Mouse (Mus musculus): ENCODE results near the gene Snf8. TPM values are rescaled to one million over a fixed set of nuclear protein-coding genes. Genes with fewer than 3 reads are reported as not detected.

Snf8 gene
- polyA plus RNA-seq, 1 experiment = 106 TPM

- TF ChIP-seq FOSL1 (IDR thresholded peaks at IDR 0.05; ENCODE audit: insufficient read depth, low read length, poor library complexity, severe bottlenecking) (no peak), CEBPB (IDR thresholded peaks at IDR 0.05; ENCODE audit: low read depth) (no peak), MYOG (IDR thresholded peaks at IDR 0.05; ENCODE audit: control insufficient read depth, extremely low read depth, insufficient read length) (no peak), CTCF (IDR thresholded peaks at IDR 0.05; ENCODE audit: control insufficient read depth, insufficient read depth, insufficient read length) (no peak), MAX (IDR thresholded peaks at IDR 0.05) (no peak), USF1 (IDR thresholded peaks at IDR 0.05; ENCODE audit: low read depth) (no peak), MYOD1 (IDR thresholded peaks at IDR 0.05; ENCODE audit: control insufficient read depth, insufficient read length, low read depth) (no peak)
- Histone ChIP-seq H3K36me3 (ENCODE audit: control insufficient read depth, insufficient read depth) (peaks cover 69% of the 10 kb centered on the region), H3K4me3 (ENCODE audit: insufficient read depth, poor library complexity, severe bottlenecking) (no peak overlapping the region), H3K79me3 (ENCODE audit: low read depth) (no peaks in the 10 kb centered on the region), H3K79me2 (ENCODE audit: control insufficient read depth, insufficient read depth) (no peaks in the 10 kb centered on the region), H3K27me3 (ENCODE audit: control insufficient read depth, insufficient read depth, insufficient read length) (no peaks in the 10 kb centered on the region), H3ac (ENCODE audit: control insufficient read depth, insufficient read length, low read depth) (no peak overlapping the region)
Observed at GRCm38 (mm10) chr11:96044803-96045567, 10.3 kb downstream of the Snf8 start.

- no peaks in the 10 kb centered on the region for H3K27me3 ChIP-seq (ENCODE audit: control insufficient read depth, insufficient read depth, insufficient read length)
- no peak overlapping the region for H3K4me3 ChIP-seq (ENCODE audit: insufficient read depth, poor library complexity, severe bottlenecking)
- H3K79me3 ChIP-seq (ENCODE audit: low read depth) = no peaks in the 10 kb centered on the region
- H3ac ChIP-seq (ENCODE audit: control insufficient read depth, insufficient read length, low read depth) = no peak overlapping the region
- peaks cover 80% of the 10 kb centered on the region for H3K36me3 ChIP-seq (ENCODE audit: control insufficient read depth, insufficient read depth)
- no peaks in the 10 kb centered on the region for H3K79me2 ChIP-seq (ENCODE audit: control insufficient read depth, insufficient read depth)
- no peak for TF ChIP-seq MYOD1 (IDR thresholded peaks at IDR 0.05; ENCODE audit: control insufficient read depth, insufficient read length, low read depth)
- no peak for TF ChIP-seq CTCF (IDR thresholded peaks at IDR 0.05; ENCODE audit: control insufficient read depth, insufficient read depth, insufficient read length)
- TF ChIP-seq FOSL1 (IDR thresholded peaks at IDR 0.05; ENCODE audit: insufficient read depth, low read length, poor library complexity, severe bottlenecking) = no peak
- no peak for TF ChIP-seq CEBPB (IDR thresholded peaks at IDR 0.05; ENCODE audit: low read depth)
- no peak for TF ChIP-seq USF1 (IDR thresholded peaks at IDR 0.05; ENCODE audit: low read depth)
- TF ChIP-seq MAX (IDR thresholded peaks at IDR 0.05) = no peak
- no peak for TF ChIP-seq MYOG (IDR thresholded peaks at IDR 0.05; ENCODE audit: control insufficient read depth, extremely low read depth, insufficient read length)
Observed at GRCm38 (mm10) chr11:96046028-96046427, 11.3 kb downstream of the Snf8 start.

- Histone ChIP-seq H3ac (ENCODE audit: control insufficient read depth, insufficient read length, low read depth) (no peak overlapping the region), H3K27me3 (ENCODE audit: control insufficient read depth, insufficient read depth, insufficient read length) (no peaks in the 10 kb centered on the region), H3K79me3 (ENCODE audit: low read depth) (no peaks in the 10 kb centered on the region), H3K4me3 (ENCODE audit: insufficient read depth, poor library complexity, severe bottlenecking) (no peak overlapping the region), H3K36me3 (ENCODE audit: control insufficient read depth, insufficient read depth) (peaks cover 84% of the 10 kb centered on the region), H3K79me2 (ENCODE audit: control insufficient read depth, insufficient read depth) (no peaks in the 10 kb centered on the region)
- no peak for TF ChIP-seq CTCF (IDR thresholded peaks at IDR 0.05; ENCODE audit: control insufficient read depth, insufficient read depth, insufficient read length)
- TF ChIP-seq FOSL1 (IDR thresholded peaks at IDR 0.05; ENCODE audit: insufficient read depth, low read length, poor library complexity, severe bottlenecking) = no peak
- no peak for TF ChIP-seq MYOD1 (IDR thresholded peaks at IDR 0.05; ENCODE audit: control insufficient read depth, insufficient read length, low read depth)
- no peak for TF ChIP-seq MAX (IDR thresholded peaks at IDR 0.05)
- no peak for TF ChIP-seq CEBPB (IDR thresholded peaks at IDR 0.05; ENCODE audit: low read depth)
- TF ChIP-seq USF1 (IDR thresholded peaks at IDR 0.05; ENCODE audit: low read depth) = no peak
Observed at GRCm38 (mm10) chr11:96046793-96047192, 12.1 kb downstream of the Snf8 start.

- no peak for TF ChIP-seq CEBPB (IDR thresholded peaks at IDR 0.05; ENCODE audit: low read depth)
- TF ChIP-seq CTCF (IDR thresholded peaks at IDR 0.05; ENCODE audit: control insufficient read depth, insufficient read depth, insufficient read length) = no peak
- no peak for TF ChIP-seq MYOG (IDR thresholded peaks at IDR 0.05; ENCODE audit: control insufficient read depth, extremely low read depth, insufficient read length)
- no peak for TF ChIP-seq MYOD1 (IDR thresholded peaks at IDR 0.05; ENCODE audit: control insufficient read depth, insufficient read length, low read depth)
- no peak for TF ChIP-seq USF1 (IDR thresholded peaks at IDR 0.05; ENCODE audit: low read depth)
- TF ChIP-seq FOSL1 (IDR thresholded peaks at IDR 0.05; ENCODE audit: insufficient read depth, low read length, poor library complexity, severe bottlenecking) = no peak
- TF ChIP-seq MAX (IDR thresholded peaks at IDR 0.05) = no peak
- Histone ChIP-seq H3K36me3 (ENCODE audit: control insufficient read depth, insufficient read depth) (peaks cover 88% of the 10 kb centered on the region), H3K79me2 (ENCODE audit: control insufficient read depth, insufficient read depth) (no peaks in the 10 kb centered on the region)
Observed at GRCm38 (mm10) chr11:96047469-96048373, 13.0 kb downstream of the Snf8 start.

GRCm38 (mm10) chr11:96049939-96050338, 15.3 kb downstream of the Snf8 start:
- H3K36me3 ChIP-seq (ENCODE audit: control insufficient read depth, insufficient read depth) = peaks cover 87% of the 10 kb centered on the region
- no peaks in the 10 kb centered on the region for H3K79me2 ChIP-seq (ENCODE audit: control insufficient read depth, insufficient read depth)
- no peak overlapping the region for H3ac ChIP-seq (ENCODE audit: control insufficient read depth, insufficient read length, low read depth)
- H3K79me3 ChIP-seq (ENCODE audit: low read depth) = peaks cover 5% of the 10 kb centered on the region
- no peaks in the 10 kb centered on the region for H3K27me3 ChIP-seq (ENCODE audit: control insufficient read depth, insufficient read depth, insufficient read length)
- no peak for TF ChIP-seq MYOG (IDR thresholded peaks at IDR 0.05; ENCODE audit: control insufficient read depth, extremely low read depth, insufficient read length)
- no peak for TF ChIP-seq FOSL1 (IDR thresholded peaks at IDR 0.05; ENCODE audit: insufficient read depth, low read length, poor library complexity, severe bottlenecking)
- TF ChIP-seq CTCF (IDR thresholded peaks at IDR 0.05; ENCODE audit: control insufficient read depth, insufficient read depth, insufficient read length) = no peak
- H3K4me3 ChIP-seq (ENCODE audit: insufficient read depth, poor library complexity, severe bottlenecking) = no peak overlapping the region

More at GRCm38 (mm10) chr11:96047469-96048373, 13.0 kb downstream of the Snf8 start:
- H3K27me3 ChIP-seq (ENCODE audit: control insufficient read depth, insufficient read depth, insufficient read length) = no peaks in the 10 kb centered on the region
- no peak overlapping the region for H3K4me3 ChIP-seq (ENCODE audit: insufficient read depth, poor library complexity, severe bottlenecking)
- no peak overlapping the region for H3ac ChIP-seq (ENCODE audit: control insufficient read depth, insufficient read length, low read depth)
- peaks cover 2% of the 10 kb centered on the region for H3K79me3 ChIP-seq (ENCODE audit: low read depth)

Measured in C2C12 (cell line).